Mouse (Mus musculus): ENCODE measurements at regions not wholly inside any gene's neighbourhood (a gene's known extent, or its start where the extent isn't known, plus 50 kb on each side); places are given as distances from the start of the nearest gene placed in this dataset.

DNA sequence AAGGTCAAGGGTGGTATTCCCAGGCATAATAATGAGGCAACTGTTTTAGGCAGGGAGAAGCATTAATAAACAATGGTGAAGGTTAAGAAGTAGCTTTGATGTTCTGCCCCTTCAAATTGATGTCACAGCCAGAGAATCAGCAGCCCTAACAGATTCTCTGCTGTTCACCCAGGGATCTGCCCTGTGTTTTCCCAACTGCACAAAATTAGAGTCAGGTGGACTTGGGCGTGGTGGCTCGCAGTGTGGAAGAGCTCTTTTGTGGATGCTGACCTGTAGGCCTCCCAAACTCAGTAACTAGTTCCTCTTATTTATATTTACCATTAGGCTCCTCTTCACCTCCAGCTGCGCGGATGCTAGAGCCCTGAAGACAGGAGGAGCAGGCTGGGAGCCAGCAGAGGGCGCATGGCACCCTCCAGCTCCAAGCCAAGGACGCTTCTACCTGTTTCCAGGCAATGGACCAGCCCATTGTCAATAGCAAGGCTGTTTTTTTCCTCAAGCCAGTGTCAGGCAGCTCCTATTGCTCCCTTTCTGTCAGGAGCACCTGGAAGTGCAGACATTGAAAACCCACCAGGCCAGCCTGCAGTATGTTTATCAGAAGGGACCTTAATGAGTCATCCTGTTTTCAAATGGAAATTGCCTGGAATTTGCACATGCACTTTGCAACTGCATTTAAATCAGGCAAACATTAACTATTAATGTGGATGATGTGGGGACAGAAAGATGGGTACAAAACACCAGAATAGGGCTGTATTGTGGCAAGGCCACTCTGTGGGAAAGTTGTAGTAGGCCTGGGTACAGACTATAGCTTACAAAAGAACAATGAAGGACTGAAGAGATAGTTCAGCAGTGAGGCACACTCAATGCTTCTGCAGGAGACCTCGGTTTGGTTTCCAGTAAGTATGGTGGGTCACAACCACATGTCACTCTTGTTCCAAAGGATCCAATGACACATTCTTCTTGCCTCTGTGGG, 328.4 kb downstream of the Bckdhb start:
- Histone ChIP-seq H3K9me3 (replicated peaks; ENCODE audit: control insufficient read depth, low read length) (no peaks in the 10 kb centered on the region), H3K4me2 (ENCODE audit: low read depth, low read length) (no peak overlapping the region), H3K36me3 (replicated peaks; ENCODE audit: control insufficient read depth, insufficient read depth, low read length) (no peaks in the 10 kb centered on the region), H3K27ac (ENCODE audit: low read depth) (no peak overlapping the region), H3K9ac (replicated peaks; ENCODE audit: low read depth, low read length) (no peak overlapping the region), H3K4me1 (ENCODE audit: control insufficient read depth, insufficient read depth) (no peaks in the 10 kb centered on the region), H3K27me3 (ENCODE audit: control insufficient read depth, insufficient read depth, low read length) (no peaks in the 10 kb centered on the region), H3K4me3 (ENCODE audit: low read depth, low read length) (no peak overlapping the region)
- ATAC-seq (ENCODE audit: insufficient read depth, low read depth) (0 out of 2 replicates have a peak, but pooled peaks have one; percentile 36), DNase-seq (ENCODE audit: low spot score) (peak; percentile 29)
- 13% methylated on average over 7 of the region's 7 CpGs for WGBS
- TF ChIP-seq EP300 (IDR thresholded peaks at IDR 0.05; ENCODE audit: low read depth) (no peak), CTCF (IDR thresholded peaks at IDR 0.05; ENCODE audit: low read depth) (peak; percentile 74)

- no peak overlapping the region for H3K9ac ChIP-seq (replicated peaks; ENCODE audit: low read depth, low read length)
- no peak overlapping the region for H3K27ac ChIP-seq (ENCODE audit: low read depth)
- no peak overlapping the region for H3K4me3 ChIP-seq (ENCODE audit: low read depth, low read length)
- ATAC-seq (ENCODE audit: insufficient read depth, low read depth) (no peak), DNase-seq (ENCODE audit: low spot score) (no peak)
- H3K4me1 ChIP-seq (ENCODE audit: control insufficient read depth, insufficient read depth): no peaks in the 10 kb centered on the region
- no peaks in the 10 kb centered on the region for H3K36me3 ChIP-seq (replicated peaks; ENCODE audit: control insufficient read depth, insufficient read depth, low read length)
- TF ChIP-seq EP300 (IDR thresholded peaks at IDR 0.05; ENCODE audit: low read depth) (no peak), CTCF (IDR thresholded peaks at IDR 0.05; ENCODE audit: low read depth) (no peak)
- H3K4me2 ChIP-seq (ENCODE audit: low read depth, low read length): no peak overlapping the region
- H3K9me3 ChIP-seq (replicated peaks; ENCODE audit: control insufficient read depth, low read length): no peaks in the 10 kb centered on the region
- WGBS: 46% methylated on average over 1 of the region's 1 CpGs
- H3K27me3 ChIP-seq (ENCODE audit: control insufficient read depth, insufficient read depth, low read length): no peaks in the 10 kb centered on the region
These were observed 333.5 kb downstream of the Bckdhb start for GRCm38 (mm10) chr9:84258488-84258887.

- Histone ChIP-seq H3K36me3 (replicated peaks; ENCODE audit: control insufficient read depth, insufficient read depth, low read length) (no peaks in the 10 kb centered on the region), H3K4me2 (ENCODE audit: low read depth, low read length) (no peak overlapping the region), H3K9ac (replicated peaks; ENCODE audit: low read depth, low read length) (no peak overlapping the region), H3K27ac (ENCODE audit: low read depth) (no peak overlapping the region), H3K4me1 (ENCODE audit: control insufficient read depth, insufficient read depth) (no peaks in the 10 kb centered on the region), H3K9me3 (replicated peaks; ENCODE audit: control insufficient read depth, low read length) (no peaks in the 10 kb centered on the region), H3K4me3 (ENCODE audit: low read depth, low read length) (no peak overlapping the region), H3K27me3 (ENCODE audit: control insufficient read depth, insufficient read depth, low read length) (no peaks in the 10 kb centered on the region)
- ATAC-seq (ENCODE audit: insufficient read depth, low read depth): no peak
- TF ChIP-seq CTCF (IDR thresholded peaks at IDR 0.05; ENCODE audit: low read depth) (no peak), EP300 (IDR thresholded peaks at IDR 0.05; ENCODE audit: low read depth) (no peak)
- DNase-seq (ENCODE audit: low spot score): no peak
These were observed 334.8 kb downstream of the Bckdhb start for GRCm38 (mm10) chr9:84259751-84260150.

- H3K9me3 ChIP-seq (replicated peaks; ENCODE audit: control insufficient read depth, low read length): no peaks in the 10 kb centered on the region
- H3K4me1 ChIP-seq (ENCODE audit: control insufficient read depth, insufficient read depth): no peaks in the 10 kb centered on the region
- no peak overlapping the region for H3K9ac ChIP-seq (replicated peaks; ENCODE audit: low read depth, low read length)
- 66% methylated on average over 5 of the region's 5 CpGs for WGBS
- H3K36me3 ChIP-seq (replicated peaks; ENCODE audit: control insufficient read depth, insufficient read depth, low read length): no peaks in the 10 kb centered on the region
- H3K27ac ChIP-seq (ENCODE audit: low read depth): no peak overlapping the region
- DNase-seq (ENCODE audit: low spot score) (no peak), ATAC-seq (ENCODE audit: insufficient read depth, low read depth) (no peak)
- no peaks in the 10 kb centered on the region for H3K27me3 ChIP-seq (ENCODE audit: control insufficient read depth, insufficient read depth, low read length)
- H3K4me2 ChIP-seq (ENCODE audit: low read depth, low read length): no peak overlapping the region
- TF ChIP-seq CTCF (IDR thresholded peaks at IDR 0.05; ENCODE audit: low read depth): no peak
- no peak for TF ChIP-seq EP300 (IDR thresholded peaks at IDR 0.05; ENCODE audit: low read depth)
- no peak overlapping the region for H3K4me3 ChIP-seq (ENCODE audit: low read depth, low read length)
These were observed 337.2 kb downstream of the Bckdhb start for GRCm38 (mm10) chr9:84262151-84262550.

- DNase-seq (ENCODE audit: low spot score) (no peak), ATAC-seq (ENCODE audit: insufficient read depth, low read depth) (no peak)
- Histone ChIP-seq H3K9me3 (replicated peaks; ENCODE audit: control insufficient read depth, low read length) (no peaks in the 10 kb centered on the region), H3K4me2 (ENCODE audit: low read depth, low read length) (no peak overlapping the region), H3K27ac (ENCODE audit: low read depth) (no peak overlapping the region), H3K4me1 (ENCODE audit: control insufficient read depth, insufficient read depth) (no peaks in the 10 kb centered on the region), H3K36me3 (replicated peaks; ENCODE audit: control insufficient read depth, insufficient read depth, low read length) (no peaks in the 10 kb centered on the region), H3K27me3 (ENCODE audit: control insufficient read depth, insufficient read depth, low read length) (no peaks in the 10 kb centered on the region), H3K4me3 (ENCODE audit: low read depth, low read length) (no peak overlapping the region), H3K9ac (replicated peaks; ENCODE audit: low read depth, low read length) (no peak overlapping the region)
- TF ChIP-seq CTCF (IDR thresholded peaks at IDR 0.05; ENCODE audit: low read depth) (no peak), EP300 (IDR thresholded peaks at IDR 0.05; ENCODE audit: low read depth) (no peak)
- 46% methylated on average over 7 of the region's 7 CpGs for WGBS
These were observed 342.0 kb downstream of the Bckdhb start for GRCm38 (mm10) chr9:84266974-84267373.

All from heart, postnatal 0 days (tissue).